Mouse (Mus musculus) ZHBTc4 (cell line): ENCODE data around the gene Clcnka.

ENCODE experiments used
- DNase-seq: peaks from one replicate; pipeline ENCODE4 v3.0.0-alpha.2; 2011; ENCODE audit warnings: low read depth, low spot score

Gene Clcnka

GRCm38 (mm10) chr4:141421423-141421822, 22.9 kb upstream of the Clcnka start:
- no peak for DNase-seq

DNA sequence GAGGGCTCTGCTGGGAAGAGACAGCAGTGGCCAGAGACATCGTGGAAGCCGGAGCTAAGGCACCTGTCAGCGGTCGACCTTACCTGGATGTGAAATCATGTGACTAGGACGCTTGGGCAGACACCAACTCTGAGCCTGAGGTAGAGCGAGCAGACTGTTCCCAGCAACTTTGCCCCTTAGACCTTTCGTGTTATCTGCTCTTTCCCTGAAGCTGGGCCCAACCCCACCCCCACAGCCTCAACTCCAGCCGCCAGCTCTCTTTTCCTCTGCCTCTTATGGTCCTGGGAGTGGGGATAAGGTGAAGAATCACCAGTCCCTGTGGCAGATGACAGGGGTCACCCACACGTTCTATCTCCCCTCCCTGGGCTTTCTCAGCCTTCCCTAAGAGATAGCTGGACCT, 22.4 kb upstream of the Clcnka start:
- DNase-seq: no peak

- no peak for DNase-seq
Measured at GRCm38 (mm10) chr4:141420192-141420829, 21.8 kb upstream of the Clcnka start, which contains the start of gene Hspb7. Gene Hspb7 (plus strand): TSS chr4:141420779.

GRCm38 (mm10) chr4:141419398-141420191, 21.1 kb upstream of the Clcnka start:
- DNase-seq: peak; percentile 81

GRCm38 (mm10) chr4:141415924-141416323, 17.4 kb upstream of the Clcnka start, which contains the start of gene Clcnkb:
Gene Clcnkb (minus strand): TSS chr4:141416014.
- DNase-seq: no peak

DNA sequence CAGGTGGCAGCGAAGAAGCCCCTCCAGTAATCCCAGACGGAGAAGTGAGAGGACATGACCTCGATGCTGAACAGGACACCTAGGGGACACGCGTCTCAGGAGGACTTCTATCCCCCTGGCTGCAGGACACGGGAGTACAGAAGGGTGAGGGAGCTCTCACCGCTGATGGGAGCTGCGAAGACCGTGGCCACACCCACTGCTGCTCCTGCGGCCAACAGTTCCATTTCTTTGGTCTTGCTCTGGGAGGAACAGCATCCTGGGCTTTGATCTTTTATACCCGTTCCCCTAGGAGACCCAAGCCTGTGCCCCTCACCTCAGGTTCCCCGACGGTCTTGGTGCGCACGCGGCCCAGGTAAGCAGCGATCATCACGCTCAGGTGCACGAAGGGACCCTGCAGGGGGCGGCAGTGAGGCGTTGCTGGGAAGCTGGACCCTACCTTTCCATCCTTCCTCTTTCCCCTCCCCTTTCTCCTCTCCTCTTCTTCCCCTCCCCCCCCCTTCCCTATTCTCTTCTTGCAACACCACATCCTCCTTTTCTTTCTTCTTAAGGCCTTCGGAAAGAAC, 13.0 kb upstream of the Clcnka start:
- DNase-seq: peak; percentile 80

DNA sequence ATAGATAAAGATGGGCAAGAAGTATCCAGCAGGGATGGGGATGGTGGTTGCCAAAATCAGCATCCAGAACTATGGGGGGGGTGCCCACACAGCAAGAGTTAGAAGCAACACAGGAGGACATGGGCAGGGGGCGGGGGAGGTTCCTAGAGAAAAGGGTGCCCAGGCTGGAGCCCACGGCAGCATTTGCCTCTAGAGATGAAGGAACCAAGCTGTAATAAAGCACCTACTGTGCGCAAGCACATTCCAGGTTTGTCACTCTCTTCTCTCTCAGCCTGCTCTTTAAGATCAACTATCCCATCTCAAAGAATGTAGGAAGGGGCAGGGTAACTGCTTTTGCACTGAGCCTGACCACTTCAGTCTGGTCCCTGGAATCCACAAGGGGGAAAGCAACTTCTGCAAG, 10.1 kb upstream of the Clcnka start:
- DNase-seq: no peak

GRCm38 (mm10) chr4:141406516-141407299, 8.2 kb upstream of the Clcnka start:
- DNase-seq: peak; percentile 83

GRCm38 (mm10) chr4:141405314-141405622, 6.7 kb upstream of the Clcnka start:
- DNase-seq: no peak

- peak; percentile 88 for DNase-seq
Measured at GRCm38 (mm10) chr4:141404518-141405313, 6.2 kb upstream of the Clcnka start.

DNA sequence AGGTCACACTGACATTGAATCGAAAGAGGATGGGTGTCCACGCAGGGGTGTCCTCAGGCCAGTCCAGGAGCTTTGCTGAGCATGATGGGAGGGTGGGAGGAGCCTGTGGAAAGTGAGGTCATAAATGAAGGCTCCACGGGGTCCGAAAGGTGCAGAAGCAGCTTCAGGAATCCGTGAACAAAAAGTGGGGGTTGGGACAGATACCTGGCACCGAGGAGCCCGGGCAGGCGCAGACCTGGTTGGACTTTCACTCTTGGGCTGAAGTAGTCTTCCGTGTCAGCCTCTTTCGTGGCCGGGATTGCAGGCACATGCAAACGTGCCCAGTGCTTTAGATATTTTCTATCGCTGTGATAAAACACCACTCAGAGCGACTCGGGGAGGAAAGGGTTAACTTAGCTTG, 1.6 kb upstream of the Clcnka start:
- DNase-seq: no peak

GRCm38 (mm10) chr4:141397861-141398260, 663 bp downstream of the Clcnka start:
- DNase-seq: no peak

GRCm38 (mm10) chr4:141394751-141395150, 3.8 kb downstream of the Clcnka start:
- DNase-seq: peak; percentile 74

DNA sequence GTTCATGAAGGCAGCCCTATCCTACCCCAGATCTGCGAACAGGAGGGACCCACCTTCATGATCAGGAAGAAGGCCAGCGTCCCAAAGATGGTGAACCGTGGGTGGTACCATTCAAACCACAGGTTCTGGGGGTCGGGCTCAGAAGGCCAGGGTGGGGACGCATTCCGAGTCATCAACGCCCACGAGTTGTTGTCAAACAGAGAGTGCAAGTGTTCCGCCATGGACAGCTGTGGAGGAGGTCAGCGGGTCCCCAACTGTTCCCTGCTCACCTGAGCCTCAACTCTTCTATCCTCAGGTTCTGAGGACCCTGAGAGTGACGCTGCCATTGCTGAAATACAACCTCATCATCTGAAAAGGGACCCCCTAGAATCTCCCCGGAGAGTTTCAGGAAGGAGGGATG, 7.2 kb downstream of the Clcnka start:
- no peak for DNase-seq

DNA sequence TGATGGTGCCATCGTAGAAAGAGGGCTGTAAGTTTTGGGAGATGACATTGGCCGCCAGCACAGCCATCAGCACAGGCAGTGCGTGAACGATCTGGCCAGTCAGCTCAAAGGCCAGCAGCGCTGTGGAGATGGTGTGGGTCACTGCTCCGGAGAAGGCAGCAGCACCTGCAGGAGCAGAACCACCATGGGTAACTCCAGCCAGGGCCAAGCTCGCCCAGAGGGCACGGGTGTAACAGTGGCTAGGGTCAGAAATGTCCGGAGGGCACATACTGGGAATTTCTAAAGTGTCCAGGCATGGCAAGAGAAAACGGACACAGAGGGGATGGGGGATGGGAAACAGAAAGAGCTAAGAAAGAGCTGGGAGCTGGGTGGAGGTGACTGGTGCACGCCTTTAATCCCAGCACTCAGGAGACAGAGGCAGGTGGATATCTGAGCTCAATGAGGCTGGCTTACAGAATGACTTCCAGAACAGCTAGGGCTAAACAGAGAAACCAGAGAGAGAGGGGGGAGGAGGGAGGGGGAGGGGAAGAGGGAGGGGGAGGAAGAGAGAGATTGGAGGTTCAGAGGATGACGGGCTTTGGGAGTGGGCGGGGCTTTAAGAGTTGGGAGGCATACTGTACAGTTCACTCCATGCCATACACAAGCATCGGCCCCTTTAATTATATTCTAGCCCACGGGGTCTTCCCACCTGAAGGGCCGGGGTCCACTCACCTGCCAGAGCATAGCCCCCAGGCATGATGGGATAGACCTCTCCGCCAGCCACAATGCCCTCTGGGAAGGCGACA, 9.0 kb downstream of the Clcnka start:
- DNase-seq: peak; percentile 68

DNA sequence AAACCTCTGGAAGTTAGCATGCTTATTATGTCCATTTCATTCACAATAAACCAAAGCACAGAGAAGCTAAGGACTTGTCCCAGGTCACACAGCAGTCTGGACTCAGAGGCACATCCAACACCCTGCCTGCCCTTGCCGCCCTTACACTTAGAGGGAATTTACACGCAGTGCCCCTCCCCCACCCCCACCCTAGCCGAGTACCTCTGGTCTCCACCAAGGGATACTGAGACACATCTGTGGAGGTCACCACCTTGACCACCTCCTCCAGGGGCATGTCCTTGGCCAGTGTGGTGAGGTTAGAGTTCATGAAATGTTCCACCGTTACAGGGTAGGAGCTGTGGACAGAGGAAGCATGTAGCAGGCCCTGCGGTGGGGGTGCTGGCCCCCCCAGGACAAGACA, 10.6 kb downstream of the Clcnka start:
- DNase-seq: no peak

DNA sequence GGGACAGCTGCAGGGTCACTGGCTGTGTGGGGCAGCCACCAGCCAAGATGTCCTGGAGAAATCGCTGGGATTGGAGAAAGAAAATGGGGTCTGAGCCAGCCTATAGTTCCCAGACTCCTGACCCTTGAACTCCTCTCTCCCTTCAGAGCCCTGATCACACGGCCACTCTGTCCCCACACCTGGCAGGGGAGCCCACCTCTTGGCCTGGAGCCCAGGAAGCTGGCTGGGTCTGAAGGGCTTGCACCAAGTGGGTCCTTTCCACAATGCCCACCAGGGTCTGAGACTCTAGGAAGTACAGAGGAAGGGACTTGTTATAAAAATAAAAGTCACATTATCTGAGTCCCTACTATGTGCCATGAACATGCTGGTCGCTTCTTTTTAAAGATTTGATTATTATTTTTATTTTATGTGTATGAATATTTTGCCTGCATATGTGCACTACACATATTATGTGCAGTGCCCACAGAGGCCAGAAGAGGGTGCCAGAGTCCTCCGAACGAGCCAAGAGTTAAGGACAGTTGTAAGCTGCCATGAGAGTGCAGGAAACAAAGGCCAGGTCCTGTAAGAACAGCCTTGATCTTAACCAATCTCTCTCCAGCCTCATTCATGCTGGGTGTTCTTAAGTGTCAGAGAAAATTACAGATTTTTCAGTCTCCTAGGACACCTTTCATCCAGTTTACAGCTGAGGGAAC, 11.3 kb downstream of the Clcnka start:
- DNase-seq: peak; percentile 83

DNA sequence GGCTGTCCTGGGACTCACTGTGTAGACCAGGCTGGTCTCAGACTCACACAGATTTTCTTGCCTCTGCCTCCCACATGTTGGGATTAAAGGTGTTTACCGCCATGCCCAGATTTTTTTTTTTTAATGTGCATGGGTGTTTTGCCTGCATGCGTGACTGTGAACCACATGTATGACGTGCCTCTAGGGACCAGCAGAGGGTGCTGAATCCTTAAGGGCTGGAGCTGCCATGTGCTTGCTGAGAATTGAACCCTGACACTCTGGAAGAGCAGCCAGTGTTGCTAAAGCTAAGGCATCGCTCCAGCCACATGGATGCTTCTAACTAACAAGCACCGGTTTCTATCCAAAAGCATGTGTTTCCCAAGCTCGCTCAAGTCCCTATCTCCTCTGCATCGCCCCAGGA, 12.4 kb downstream of the Clcnka start:
- DNase-seq: peak; percentile 50

DNA sequence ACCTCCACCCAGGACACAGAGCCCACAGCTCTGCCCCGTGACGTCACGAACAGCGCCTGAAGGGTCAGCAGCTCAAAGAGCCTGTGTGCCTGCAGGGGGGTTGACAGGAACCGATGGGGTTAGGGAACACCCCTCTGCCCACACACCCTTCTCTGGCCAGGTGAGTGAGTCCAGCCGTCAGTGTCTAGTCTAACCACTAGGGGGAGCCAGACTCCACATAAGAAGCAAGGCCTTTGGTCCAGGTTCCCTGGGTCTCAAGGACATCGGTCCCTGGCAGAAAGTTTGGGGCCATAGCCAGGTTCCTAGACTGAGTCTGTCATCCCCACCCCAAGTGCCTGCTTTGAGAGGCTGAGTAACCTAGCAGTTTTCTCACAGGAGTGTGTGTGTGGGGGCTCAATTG, 13.2 kb downstream of the Clcnka start:
- peak; percentile 89 for DNase-seq

GRCm38 (mm10) chr4:141382406-141382805, 16.1 kb downstream of the Clcnka start:
- no peak for DNase-seq
